Mouse (Mus musculus): ENCODE measurements around the gene Timm50. TPM values are rescaled to one million over a fixed set of nuclear protein-coding genes. Genes with fewer than 3 reads are reported as not detected.

The Timm50 gene
- total and polyA plus RNA-seq, 3 experiments = 86.3 to 145 (median 126) TPM

DNA sequence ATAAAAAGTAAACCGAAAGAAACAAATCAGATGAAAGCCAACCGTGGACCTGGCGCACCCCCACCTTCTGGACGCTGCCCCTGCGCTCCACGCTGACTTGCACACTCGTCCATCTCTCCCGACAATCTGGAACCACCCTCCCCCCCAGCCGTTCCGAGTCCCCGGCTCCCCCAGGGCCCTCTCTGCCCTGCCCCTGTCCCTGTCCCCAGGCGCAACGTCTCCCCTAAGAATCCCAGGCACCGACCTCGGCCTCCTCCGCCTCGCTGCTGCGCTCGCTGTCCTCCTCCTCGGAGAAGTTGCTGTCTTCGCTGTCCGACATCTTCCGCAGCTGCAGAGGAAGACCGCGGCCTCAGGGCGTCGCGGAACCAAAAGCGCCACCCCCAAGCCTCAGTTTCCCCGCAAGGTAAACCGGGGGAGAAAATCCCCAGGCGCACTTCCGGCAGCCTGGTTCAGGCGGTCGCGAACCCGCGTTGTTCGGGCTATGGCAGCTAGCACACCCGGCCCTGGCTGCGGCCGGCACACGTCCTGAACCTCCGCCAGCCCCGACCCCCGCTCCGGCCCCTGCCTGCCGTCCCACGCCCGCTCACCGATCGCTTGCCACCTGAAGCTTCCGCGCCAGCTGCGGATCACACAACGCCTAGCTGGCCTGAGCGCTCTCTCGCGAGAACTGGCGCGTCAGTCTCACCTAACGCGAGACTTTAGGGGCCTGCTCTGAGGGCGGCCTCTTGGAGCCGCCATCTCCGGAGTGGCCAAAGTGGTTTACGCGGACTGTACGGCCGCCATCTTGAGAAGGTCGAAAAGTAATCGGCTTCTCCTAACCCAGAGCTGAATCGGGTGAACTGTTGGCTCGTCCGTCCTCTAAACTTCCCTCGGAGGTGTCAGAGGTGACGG lies 26.5 kb upstream of the Timm50 start, which contains the start of gene Supt5:
Gene Supt5 (minus strand): TSS at position 639 of the 891 bp plus-strand sequence.
- peaks cover 48% of the 10 kb centered on the region for H3K79me2 ChIP-seq (replicated peaks; ENCODE audit: control insufficient read depth, extremely low read depth, insufficient read depth, poor library complexity, severe bottlenecking)
- DNase-seq (ENCODE audit: extremely low read depth) = peak; percentile 99
- TF ChIP-seq MAFK (IDR thresholded peaks at IDR 0.05; ENCODE audit: insufficient replicate concordance, low read length) = no peak
- no peak for TF ChIP-seq CHD1 (IDR thresholded peaks at IDR 0.05; ENCODE audit: low read depth, low read length)
- peak; percentile 86 for TF ChIP-seq NRF1 (IDR thresholded peaks at IDR 0.05; ENCODE audit: low read depth, low read length)
- peak; percentile 98 for TF ChIP-seq NELFE (IDR thresholded peaks at IDR 0.05; ENCODE audit: low read depth, low read length)
- no peak for TF ChIP-seq USF2 (conservative IDR thresholded peaks at IDR 0.05; ENCODE audit: low read depth, low read length)
- TF ChIP-seq UBTF (IDR thresholded peaks at IDR 0.05; ENCODE audit: low read depth, low read length) = peak; percentile 47; the same call in 1 of the 2 replicates
- TF ChIP-seq RAD21 (IDR thresholded peaks at IDR 0.05; ENCODE audit: low read depth, low read length) = no peak
- no peak for TF ChIP-seq E2F4 (IDR thresholded peaks at IDR 0.05; ENCODE audit: insufficient replicate concordance, low read depth, low read length)
- peak; percentile 78; the same call in 1 of the 2 replicates for TF ChIP-seq KAT2A (IDR thresholded peaks at IDR 0.05; ENCODE audit: insufficient replicate concordance, low read length)
- no peak; the same call in 1 of the 2 replicates for TF ChIP-seq GABPA (IDR thresholded peaks at IDR 0.05; ENCODE audit: insufficient replicate concordance, low read depth, low read length)
- TF ChIP-seq BHLHE40 (IDR thresholded peaks at IDR 0.05; ENCODE audit: low read depth, low read length) = no peak
- no peak for TF ChIP-seq ZNF384 (IDR thresholded peaks at IDR 0.05; ENCODE audit: low read depth, low read length)
- peak; percentile 97 for TF ChIP-seq POLR2A (IDR thresholded peaks at IDR 0.05; ENCODE audit: low read depth, low read length)
- TF ChIP-seq TBP (conservative IDR thresholded peaks at IDR 0.05; ENCODE audit: low read depth, low read length) = peak; percentile 72; the same call in 1 of the 2 replicates
- TF ChIP-seq TCF12 (IDR thresholded peaks at IDR 0.05; ENCODE audit: low read depth, low read length) = peak; percentile 78
- no peak for TF ChIP-seq SMC3 (IDR thresholded peaks at IDR 0.05; ENCODE audit: low read depth, low read length)
- peak; percentile 92; the same call in 1 of the 2 replicates for TF ChIP-seq POLR2AphosphoS2 (IDR thresholded peaks at IDR 0.05; ENCODE audit: low read depth, low read length)
- TF ChIP-seq PAX5 (IDR thresholded peaks at IDR 0.05; ENCODE audit: low read length) = no peak
- peak; percentile 40; the same call in 1 of the 2 replicates for TF ChIP-seq MEF2A (IDR thresholded peaks at IDR 0.05; ENCODE audit: borderline replicate concordance, low read depth, low read length)
- TF ChIP-seq ELF1 (IDR thresholded peaks at IDR 0.05; ENCODE audit: low read depth, low read length) = peak; percentile 67
- no peak for TF ChIP-seq USF1 (IDR thresholded peaks at IDR 0.05; ENCODE audit: low read depth, low read length)
- TF ChIP-seq IRF4 (IDR thresholded peaks at IDR 0.05; ENCODE audit: low read depth, low read length) = peak; percentile 56; the same call in 1 of the 2 replicates
- TF ChIP-seq ZMIZ1 (IDR thresholded peaks at IDR 0.05; ENCODE audit: low read depth, low read length) = peak; percentile 93
- no peak for TF ChIP-seq JUN (IDR thresholded peaks at IDR 0.05; ENCODE audit: insufficient read depth, low read depth, low read length)
- no peak; the same call in 1 of the 2 replicates for TF ChIP-seq SIN3A (IDR thresholded peaks at IDR 0.05; ENCODE audit: low read length)
- no peak for TF ChIP-seq RCOR1 (conservative IDR thresholded peaks at IDR 0.05; ENCODE audit: low read depth, low read length)
- TF ChIP-seq ZKSCAN1 (IDR thresholded peaks at IDR 0.05; ENCODE audit: borderline replicate concordance, low read depth, low read length) = no peak
- TF ChIP-seq ETS1 (conservative IDR thresholded peaks at IDR 0.05; ENCODE audit: low read depth, low read length) = no peak; the same call in 1 of the 2 replicates
- peak; percentile 70 for TF ChIP-seq MXI1 (IDR thresholded peaks at IDR 0.05; ENCODE audit: low read depth, low read length)
- TF ChIP-seq MYC (IDR thresholded peaks at IDR 0.05; ENCODE audit: low read depth, low read length) = peak; percentile 34; the same call in 1 of the 2 replicates
- no peak for TF ChIP-seq ZC3H11A (IDR thresholded peaks at IDR 0.05; ENCODE audit: low read depth, low read length)
- 0 out of 2 replicates have a peak, but pooled peaks have one; percentile 36 for TF ChIP-seq MAX (IDR thresholded peaks at IDR 0.05; ENCODE audit: low read length)
- TF ChIP-seq MAZ (IDR thresholded peaks at IDR 0.05; ENCODE audit: low read depth, low read length) = no peak
- TF ChIP-seq HCFC1 (IDR thresholded peaks at IDR 0.05; ENCODE audit: low read depth, low read length) = peak; percentile 91
- TF ChIP-seq CHD2 (IDR thresholded peaks at IDR 0.05; ENCODE audit: low read length) = peak; percentile 100
- peak within 1 kb of the TSS; percentile 98 for H3K9ac ChIP-seq (ENCODE audit: insufficient read depth, low read depth)
- H3K4me2 ChIP-seq (ENCODE audit: insufficient read depth, low read depth, poor library complexity, severe bottlenecking) = peak within 1 kb of the TSS; percentile 95
- peak within 1 kb of the TSS; percentile 81 to 99 (median 93) for H3K4me3 ChIP-seq (replicated peaks in 1 of 3; ENCODE audit: low read depth in 2 of 3, low read length in 2 of 3, poor library complexity in 1 of 3)
- in situ Hi-C loops (cut with MboI; ENCODE audit: low pct_ligation_motif_present, low pct_unique_long_range_greater_than_20kb, low sequenced_read_pairs) (no loop called here), dilution Hi-C loops (cut with MboI; ENCODE audit: extremely low pct_ligation_motif_present, extremely low pct_unique_long_range_greater_than_20kb, low sequenced_read_pairs) (no loop called here)
- peaks cover 17 to 29% of the 10 kb centered on the region in 2 experiments for H3K36me3 ChIP-seq (replicated peaks in 1 of 2; ENCODE audit: control insufficient read depth in 1 of 2, insufficient read depth in 1 of 2, low read length in 1 of 2)
- H3K27me3 ChIP-seq (replicated peaks) = no peaks in the 10 kb centered on the region
- peaks cover 9 to 23% of the 10 kb centered on the region in 2 experiments for H3K4me1 ChIP-seq (ENCODE audit: control insufficient read depth in 1 of 2, insufficient read depth in 2 of 2)
- H3K9me3 ChIP-seq (replicated peaks; ENCODE audit: low read length) = no peaks in the 10 kb centered on the region
- H3K27ac ChIP-seq (ENCODE audit: insufficient read depth, low read depth) = peak within 1 kb of the TSS; percentile 87

Measured in CH12.LX (cell line).